Mouse (Mus musculus): Measurements from ENCODE around the gene Rabgap1l. TPM values are rescaled to one million over a fixed set of nuclear protein-coding genes. Genes with fewer than 3 reads are reported as not detected.

Gene Rabgap1l
- 435 TPM for polyA plus RNA-seq (2017; shearing (Covaris generic))

GRCm38 (mm10) chr1:160792686-160793355 is at the start of gene Rabgap1l:
Rabgap1l (minus strand) TSS chr1:160793211.

GRCm38 (mm10) chr1:160212703-160213669 is 580.0 kb downstream of the Rabgap1l start, which contains the start of gene Cacybp:
Cacybp (minus strand) TSS chr1:160212875.

GRCm38 (mm10) chr1:160194529-160195336 is 598.3 kb downstream of the Rabgap1l start, which contains the start of gene Mrps14:
Mrps14 (plus strand) TSS chr1:160195215.

Other genes starting within 250 kb of the Rabgap1l start
- gene Rc3h1, start 113.2 kb upstream of the Rabgap1l start, polyA plus RNA-seq (2017; shearing (Covaris generic)): 8.8 TPM
- gene Serpinc1, start 185.4 kb upstream of the Rabgap1l start, polyA plus RNA-seq (2017; shearing (Covaris generic)): 21.6 TPM
- gene Zbtb37, start 241.6 kb upstream of the Rabgap1l start, polyA plus RNA-seq (2017; shearing (Covaris generic)): 12.2 TPM